Mouse (Mus musculus) urinary bladder, postnatal 25 days (tissue): Measurements from ENCODE around the gene Olfr152.

Experiments used
- DNase-seq: peaks from one replicate; pipeline ENCODE4 v3.0.0; 2022; ENCODE audit warnings: low spot score

Gene Olfr152

DNA sequence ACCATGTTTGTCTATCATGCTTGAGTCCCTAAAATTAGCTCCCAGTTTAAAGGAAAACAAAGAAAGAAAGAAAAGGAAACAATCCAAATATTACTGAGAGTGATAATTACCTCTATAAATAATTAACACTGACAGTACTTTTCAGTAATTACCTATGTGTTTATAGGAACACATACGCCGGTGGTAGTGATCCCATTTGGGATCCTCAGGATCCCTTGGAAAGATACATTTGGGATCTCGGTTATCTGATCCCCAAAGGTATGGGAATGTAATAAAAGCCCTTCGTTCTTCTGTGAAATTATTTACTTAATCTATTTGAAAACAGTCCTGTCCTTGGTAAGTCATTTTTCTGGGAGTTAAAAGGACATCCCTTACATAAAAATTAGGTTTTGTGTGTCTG is at the start of gene Olfr152:
Olfr152 (plus strand) TSS at position 301 of the 400 bp plus-strand sequence.
- no peak for DNase-seq

DNA sequence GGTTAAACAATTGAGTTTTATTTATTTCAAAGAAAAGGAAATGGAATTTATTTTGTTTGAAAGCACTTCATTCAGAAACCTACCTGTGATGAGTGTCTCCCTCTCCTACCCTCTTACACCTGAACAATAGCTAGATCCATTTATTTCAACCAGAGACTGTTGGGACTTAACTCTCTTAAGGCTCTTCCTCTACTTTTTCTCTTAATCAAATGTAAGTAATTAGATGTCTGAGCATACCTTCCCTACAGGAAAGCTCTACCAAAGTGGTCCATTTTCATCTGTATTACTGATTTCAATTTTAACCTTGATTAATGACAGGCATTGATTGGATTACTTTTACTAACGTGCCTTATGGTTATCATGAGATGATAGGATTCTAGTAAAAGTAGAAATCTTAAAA is 39.4 kb upstream of the Olfr152 start, which contains the start of gene Olfr1138:
Olfr1138 (minus strand) TSS at position 101 of the 400 bp plus-strand sequence.
- no peak for DNase-seq

DNA sequence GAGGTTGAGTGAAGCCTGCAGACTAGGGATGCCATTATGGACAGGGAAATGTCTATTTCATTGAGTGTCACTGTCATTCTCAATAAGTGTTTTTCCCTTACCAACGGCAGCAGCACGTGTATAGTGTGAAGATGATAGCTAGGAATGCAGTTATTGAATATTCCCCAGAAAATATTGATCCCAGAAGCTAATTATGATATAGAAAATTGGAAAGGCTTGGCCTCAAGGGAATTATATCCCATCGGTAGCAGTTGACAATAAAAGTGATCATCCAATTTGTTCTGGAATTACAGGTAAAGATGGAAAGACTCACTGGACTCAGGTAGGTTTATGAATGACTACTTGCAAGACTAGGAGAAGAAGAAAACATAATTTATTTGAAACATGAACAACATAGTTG is 35.8 kb upstream of the Olfr152 start, which contains the start of gene Olfr1140:
Olfr1140 (plus strand) TSS at position 301 of the 400 bp plus-strand sequence.
- no peak for DNase-seq

DNA sequence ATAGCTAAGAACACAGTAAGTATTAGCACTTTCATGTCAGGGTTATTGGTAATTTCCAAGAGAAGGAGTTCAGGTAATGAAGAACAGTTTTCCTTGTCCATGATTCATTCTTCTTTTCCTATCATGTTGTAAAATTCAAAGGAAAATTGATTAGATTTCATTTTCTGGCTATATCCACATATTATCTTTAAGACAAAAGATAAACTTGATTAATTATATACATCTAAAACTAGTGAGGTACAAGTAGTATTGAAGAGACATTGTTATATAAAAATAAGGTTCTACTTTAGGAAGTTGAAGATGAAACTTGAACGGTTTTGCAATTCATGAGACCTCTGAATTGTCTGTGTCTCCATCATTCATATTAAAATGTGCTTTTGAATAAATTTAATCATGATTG is 25.4 kb upstream of the Olfr152 start, which contains the start of gene Olfr1141:
Olfr1141 (minus strand) TSS at position 101 of the 400 bp plus-strand sequence.
- DNase-seq: no peak

DNA sequence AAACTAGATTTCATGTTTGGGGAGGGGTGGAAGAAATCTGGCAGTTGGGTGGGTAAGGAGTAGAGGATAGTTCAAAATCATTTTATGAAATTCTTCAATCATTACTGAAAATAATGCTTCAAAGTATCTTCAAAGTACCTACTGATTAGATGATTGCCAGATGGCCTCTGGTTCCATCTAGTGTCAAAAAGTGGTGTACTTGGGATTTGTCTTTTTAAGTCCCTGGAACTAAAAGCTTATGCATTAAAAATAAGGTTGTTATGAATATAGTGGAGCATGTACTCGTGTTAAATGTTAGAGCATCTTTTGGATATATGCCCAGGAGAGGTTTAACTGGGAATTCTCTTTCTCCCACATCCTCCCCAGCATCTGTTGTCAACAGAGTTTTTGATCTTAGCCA is 3.1 kb upstream of the Olfr152 start:
- DNase-seq: no peak

DNA sequence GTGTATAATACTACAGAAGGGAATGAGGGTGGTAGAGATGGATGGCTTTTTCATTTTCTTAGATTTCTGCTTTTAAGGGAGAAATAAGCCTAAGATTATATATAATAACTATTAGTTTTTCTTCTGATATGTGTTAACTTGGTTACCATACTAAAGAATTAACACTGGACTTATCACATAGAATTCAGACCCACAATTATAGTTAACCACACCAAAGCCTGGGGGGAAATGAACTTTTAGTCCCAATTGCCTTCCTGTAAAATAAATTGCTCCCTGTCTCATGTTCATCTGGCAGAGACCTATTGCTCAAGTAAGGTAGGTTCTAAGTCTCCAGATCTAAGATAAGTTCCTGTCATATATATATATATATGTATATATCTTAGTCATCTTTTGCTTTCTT is 21.0 kb downstream of the Olfr152 start, which contains the start of gene Olfr1143:
Olfr1143 (plus strand) TSS at position 301 of the 400 bp plus-strand sequence.
- no peak for DNase-seq

DNA sequence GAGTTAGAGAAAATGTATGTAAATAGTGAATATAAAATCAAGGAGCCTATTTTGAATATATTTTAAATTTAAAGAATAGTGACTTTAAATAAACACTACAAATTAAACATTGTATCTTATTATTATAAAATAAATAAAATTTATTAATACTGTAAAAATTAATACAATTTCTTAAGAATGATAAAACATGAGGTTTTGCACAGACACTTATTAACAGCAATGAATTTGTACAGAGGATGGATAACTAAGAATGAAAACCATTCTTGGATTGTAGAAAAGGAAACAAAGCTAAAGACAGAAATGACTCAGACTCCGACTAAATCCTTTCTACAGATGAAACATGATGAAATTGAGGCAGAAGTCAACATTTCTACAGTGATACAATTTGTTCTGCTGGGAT is 30.2 kb downstream of the Olfr152 start, which contains the start of gene Olfr1145:
Olfr1145 (plus strand) TSS at position 301 of the 400 bp plus-strand sequence.
- DNase-seq: no peak

DNA sequence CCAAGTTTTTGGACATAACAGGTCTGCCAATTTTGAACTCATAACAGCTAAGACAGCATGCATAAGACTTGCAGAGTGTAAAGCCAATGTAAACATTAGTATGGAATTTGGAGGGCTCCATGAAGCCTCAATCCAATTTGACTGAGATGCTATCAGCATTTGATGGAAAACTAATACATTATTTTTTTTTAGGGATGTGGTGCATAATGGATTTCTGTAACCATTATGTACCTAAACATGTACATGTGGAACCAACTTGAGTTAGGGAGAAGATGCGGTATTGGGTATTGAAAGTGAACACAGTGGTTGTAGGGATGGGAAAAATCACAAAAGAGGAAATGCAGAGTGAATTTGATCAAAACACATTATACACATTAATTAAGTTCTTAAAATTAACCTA is 51.0 kb downstream of the Olfr152 start, which contains the start of gene Olfr1148:
Olfr1148 (plus strand) TSS at position 301 of the 400 bp plus-strand sequence.
- no peak for DNase-seq
